Mouse (Mus musculus): ENCODE measurements around the gene Gsc2.

DNA sequence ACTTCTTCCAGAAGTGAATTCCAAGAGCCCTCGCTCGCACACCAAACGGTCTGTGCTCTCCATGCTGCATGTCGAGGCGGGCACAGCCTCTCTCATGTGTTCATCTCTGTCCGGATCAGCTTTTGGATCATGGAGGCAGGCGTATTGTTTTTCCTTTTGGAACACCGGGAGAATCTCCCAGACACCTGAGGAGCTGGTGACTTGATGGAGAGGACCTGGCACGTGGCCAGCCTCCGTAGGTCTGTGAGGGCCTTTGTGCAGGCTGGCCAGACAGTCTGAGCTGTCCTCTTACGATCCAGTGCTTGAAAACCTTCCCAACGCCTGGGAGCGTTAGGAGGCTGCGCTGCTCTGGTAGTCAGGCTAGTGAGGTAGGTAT is 7.3 kb upstream of the Gsc2 start:
- TF ChIP-seq CTCF (IDR thresholded peaks at IDR 0.05; ENCODE audit: low read depth, low read length): no peak
- TF ChIP-seq GATA1 (IDR thresholded peaks at IDR 0.05; ENCODE audit: borderline replicate concordance, low read length): no peak
- TF ChIP-seq TAL1 (conservative IDR thresholded peaks at IDR 0.05; ENCODE audit: low read depth, low read length): no peak

All from G1E (cell line).